Mouse (Mus musculus): ENCODE measurements around the gene Atp6v1g2. TPM values are rescaled to one million over a fixed set of nuclear protein-coding genes. Genes with fewer than 3 reads are reported as not detected.

Atp6v1g2 gene
- polyA plus RNA-seq, 1 experiment from 2014 or later = 64.8 TPM

DNA sequence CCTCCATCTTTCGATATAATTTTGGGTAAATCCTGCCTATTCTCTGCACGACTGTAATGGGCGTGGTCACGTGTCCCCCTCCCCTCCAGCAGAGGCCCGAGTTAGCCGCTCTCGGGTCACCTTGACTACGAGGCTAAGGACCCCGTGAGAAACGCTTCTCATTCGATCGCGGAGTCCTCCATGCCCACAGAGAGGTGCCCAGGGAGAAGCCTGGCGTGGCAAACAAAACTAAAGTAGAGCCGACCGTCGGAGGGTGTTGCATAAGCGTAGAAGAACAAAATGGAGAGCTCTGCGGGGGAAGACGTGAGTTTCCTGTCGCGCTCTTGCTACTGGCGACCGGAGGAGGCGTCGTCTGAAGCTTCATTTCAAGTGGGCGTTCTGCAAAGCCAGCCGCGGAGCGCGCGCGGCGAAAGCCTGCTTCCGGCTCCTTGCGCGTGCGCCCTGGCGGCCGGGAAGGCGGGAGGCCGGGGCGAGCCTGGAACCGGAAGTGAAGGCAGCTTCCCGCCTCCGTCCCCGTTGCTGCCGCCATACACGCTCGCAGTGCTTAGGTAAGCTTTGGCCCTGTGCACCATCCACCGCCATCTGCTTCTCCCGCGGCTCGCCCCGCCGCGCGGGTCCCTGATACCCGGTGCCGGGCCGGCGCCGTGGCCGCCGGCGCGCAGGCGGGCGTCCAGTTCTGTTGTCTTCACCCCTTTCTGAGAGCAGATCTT is 8.0 kb downstream of the Atp6v1g2 start, which contains the start of gene Ddx39b:
Gene Ddx39b (plus strand): TSS at position 442 of the 710 bp plus-strand sequence.
- H3K4me2 ChIP-seq (ENCODE audit: low read length) = peak within 1 kb of the TSS; percentile 81
- H3K36me3 ChIP-seq (ENCODE audit: control insufficient read depth, insufficient read depth) = peaks cover 23% of the 10 kb centered on the region
- under 1% methylated on average over 69 of the region's 69 CpGs for WGBS
- H3K9me3 ChIP-seq (ENCODE audit: control insufficient read depth, low read length) = no peaks in the 10 kb centered on the region
- peaks cover 51% of the 10 kb centered on the region for H3K4me1 ChIP-seq (replicated peaks; ENCODE audit: control insufficient read depth, insufficient read depth, low read length)
- H3K9ac ChIP-seq (replicated peaks; ENCODE audit: low read depth, low read length) = peak within 1 kb of the TSS; percentile 100
- peak within 1 kb of the TSS; percentile 98 for H3K27ac ChIP-seq (ENCODE audit: low read length)
- peak within 1 kb of the TSS; percentile 96 for H3K4me3 ChIP-seq (replicated peaks; ENCODE audit: low read length)
- H3K27me3 ChIP-seq (replicated peaks; ENCODE audit: control insufficient read depth, insufficient read depth, low read length) = no peaks in the 10 kb centered on the region
- peak; percentile 91 for ATAC-seq

DNA sequence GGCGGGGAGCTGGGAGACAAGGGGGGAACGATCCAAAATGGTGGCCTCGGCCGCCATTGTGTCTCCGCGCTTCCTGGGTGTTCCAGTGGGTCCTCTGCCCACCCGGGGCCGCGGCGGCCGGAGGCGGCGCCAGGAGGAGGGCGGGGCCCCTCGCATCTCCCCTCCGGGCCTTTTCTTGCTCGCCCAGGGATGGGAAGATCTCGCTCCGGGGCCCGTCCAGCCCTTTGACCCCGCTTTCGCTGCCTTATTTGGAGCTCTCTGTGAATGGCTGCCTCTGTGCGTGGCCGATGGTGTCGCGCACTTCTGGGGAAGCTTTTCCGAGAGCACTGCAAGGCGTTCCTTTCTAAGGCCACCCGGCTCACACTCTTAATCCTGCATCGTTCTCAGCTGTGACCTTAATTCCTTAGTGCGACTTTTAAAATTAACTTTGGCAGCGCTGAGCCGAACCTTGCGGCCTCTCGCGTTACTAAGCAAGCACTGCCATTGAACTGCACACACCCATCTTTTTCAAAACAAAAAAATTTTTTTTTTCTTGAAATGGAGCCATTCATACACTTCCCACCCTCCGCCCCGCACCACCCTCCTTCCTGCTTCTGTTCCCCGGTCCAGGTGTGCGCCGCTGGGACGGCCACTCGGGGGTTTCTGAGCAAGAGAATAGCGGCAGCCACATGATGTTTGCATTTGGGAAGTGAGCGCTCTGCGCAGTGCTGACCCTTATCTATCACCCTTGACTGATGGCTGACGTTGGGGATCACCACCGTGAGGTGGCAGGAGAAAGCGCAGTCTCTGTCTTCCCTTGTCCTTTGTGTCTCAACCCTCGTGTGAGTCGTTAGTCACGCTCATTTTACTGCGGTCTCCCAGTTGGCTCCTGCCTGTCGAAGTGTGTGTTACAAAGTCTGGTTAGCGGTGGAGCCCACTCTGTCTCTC is 8.8 kb downstream of the Atp6v1g2 start:
- WGBS = under 1% methylated on average over 51 of the region's 55 CpGs
- Histone ChIP-seq H3K27ac (ENCODE audit: low read length) (peak overlapping the region; percentile 98), H3K9me3 (ENCODE audit: control insufficient read depth, low read length) (no peaks in the 10 kb centered on the region), H3K4me1 (replicated peaks; ENCODE audit: control insufficient read depth, insufficient read depth, low read length) (peaks cover 46% of the 10 kb centered on the region), H3K4me2 (ENCODE audit: low read length) (peak overlapping the region; percentile 81), H3K36me3 (ENCODE audit: control insufficient read depth, insufficient read depth) (peaks cover 31% of the 10 kb centered on the region), H3K4me3 (replicated peaks; ENCODE audit: low read length) (peak overlapping the region; percentile 96), H3K9ac (replicated peaks; ENCODE audit: low read depth, low read length) (peak overlapping the region; percentile 100), H3K27me3 (replicated peaks; ENCODE audit: control insufficient read depth, insufficient read depth, low read length) (no peaks in the 10 kb centered on the region)
- ATAC-seq = peak; percentile 22

DNA sequence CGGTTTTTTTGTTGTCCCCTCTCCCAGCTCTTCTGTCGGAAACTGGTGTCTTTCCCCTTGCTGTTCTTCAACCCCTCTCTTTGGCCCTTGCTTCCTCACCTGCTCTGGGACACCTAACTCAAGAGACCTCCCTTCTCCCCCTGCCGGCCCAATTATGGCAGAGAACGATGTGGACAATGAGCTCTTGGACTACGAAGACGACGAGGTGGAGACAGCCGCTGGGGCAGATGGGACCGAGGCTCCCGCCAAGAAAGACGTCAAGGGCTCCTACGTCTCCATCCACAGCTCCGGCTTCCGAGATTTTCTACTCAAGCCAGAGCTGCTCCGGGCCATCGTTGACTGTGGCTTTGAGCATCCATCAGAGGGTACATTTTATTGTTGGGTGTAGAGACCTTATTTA is 9.6 kb downstream of the Atp6v1g2 start:
- Histone ChIP-seq H3K4me1 (replicated peaks; ENCODE audit: control insufficient read depth, insufficient read depth, low read length) (peaks cover 43% of the 10 kb centered on the region), H3K36me3 (ENCODE audit: control insufficient read depth, insufficient read depth) (peaks cover 39% of the 10 kb centered on the region), H3K27ac (ENCODE audit: low read length) (peak overlapping the region; percentile 98), H3K27me3 (replicated peaks; ENCODE audit: control insufficient read depth, insufficient read depth, low read length) (no peaks in the 10 kb centered on the region), H3K4me3 (replicated peaks; ENCODE audit: low read length) (peak overlapping the region; percentile 96), H3K4me2 (ENCODE audit: low read length) (peak overlapping the region; percentile 81), H3K9ac (replicated peaks; ENCODE audit: low read depth, low read length) (peak overlapping the region; percentile 100), H3K9me3 (ENCODE audit: control insufficient read depth, low read length) (no peaks in the 10 kb centered on the region)
- no peak for ATAC-seq
- 2% methylated on average over 16 of the region's 16 CpGs for WGBS

DNA sequence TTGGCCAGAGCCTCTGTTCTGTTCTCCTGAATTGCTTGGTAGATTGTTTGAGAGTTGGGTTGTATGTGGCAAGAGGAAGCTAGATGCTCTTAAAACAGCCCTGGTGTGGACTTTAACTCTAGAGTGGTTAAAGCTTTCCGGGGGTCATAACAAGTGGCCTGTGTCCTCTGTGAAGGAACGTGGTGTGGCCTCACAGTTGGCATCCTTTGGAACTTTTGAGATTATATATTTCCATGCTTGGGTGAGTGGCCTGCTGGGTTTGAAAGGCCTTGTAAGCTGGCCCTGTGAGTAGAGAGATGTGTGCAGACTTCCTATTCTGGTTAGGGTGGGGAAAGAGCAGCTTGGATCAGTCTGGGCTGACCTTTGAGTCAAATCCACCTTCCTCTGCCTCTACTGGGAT is 11.5 kb downstream of the Atp6v1g2 start:
- ATAC-seq = no peak

DNA sequence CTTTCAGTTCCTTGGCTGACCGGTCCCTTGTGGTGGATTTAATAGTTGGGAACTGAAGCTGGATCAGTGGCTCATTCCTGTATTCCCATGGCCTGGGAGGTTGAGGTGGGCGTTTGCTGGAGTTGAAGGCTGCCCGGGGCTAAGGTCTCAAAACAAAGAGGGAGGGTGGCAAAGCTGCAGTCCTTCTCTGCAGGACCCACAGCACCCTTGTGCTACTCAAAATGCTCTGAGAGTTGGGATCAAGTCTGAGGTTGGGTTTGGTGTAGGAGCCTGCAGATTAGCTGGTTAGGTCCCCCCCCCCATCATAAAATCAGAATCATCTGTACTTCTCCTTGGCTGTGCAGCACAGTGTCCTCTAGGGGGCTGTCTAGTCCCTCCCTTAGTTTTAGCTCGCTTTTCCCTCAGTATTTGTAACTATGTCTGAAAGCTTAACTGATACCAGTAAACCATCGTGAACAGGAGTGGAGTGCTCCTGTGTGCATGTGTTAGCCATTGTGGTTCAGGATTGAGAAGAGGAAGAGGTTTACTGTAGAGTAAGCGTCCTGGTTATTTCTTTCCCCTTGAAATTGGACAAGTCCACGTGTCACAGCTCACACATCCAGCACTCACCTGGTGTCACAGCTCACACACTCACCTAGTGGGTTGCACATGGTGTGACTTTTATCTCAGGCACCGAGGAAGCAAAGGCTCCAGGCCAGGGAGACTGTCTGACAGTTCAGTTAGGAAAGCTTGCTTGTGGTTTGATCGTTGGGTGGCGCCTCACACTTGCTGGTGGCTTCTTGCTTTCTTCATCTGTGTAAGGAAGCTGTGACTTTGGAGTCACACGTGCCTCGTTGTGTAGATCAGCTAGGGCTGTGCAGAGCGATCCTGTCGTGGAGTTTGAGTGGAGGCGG is 12.5 kb downstream of the Atp6v1g2 start:
- Histone ChIP-seq H3K27me3 (replicated peaks; ENCODE audit: control insufficient read depth, insufficient read depth, low read length) (no peaks in the 10 kb centered on the region), H3K9me3 (ENCODE audit: control insufficient read depth, low read length) (no peaks in the 10 kb centered on the region), H3K4me2 (ENCODE audit: low read length) (peak overlapping the region; percentile 22), H3K36me3 (ENCODE audit: control insufficient read depth, insufficient read depth) (peaks cover 66% of the 10 kb centered on the region), H3K4me3 (replicated peaks; ENCODE audit: low read length) (no peak overlapping the region; the same call in 1 of the 2 replicates), H3K4me1 (replicated peaks; ENCODE audit: control insufficient read depth, insufficient read depth, low read length) (peaks cover 34% of the 10 kb centered on the region), H3K27ac (ENCODE audit: low read length) (no peak overlapping the region), H3K9ac (replicated peaks; ENCODE audit: low read depth, low read length) (no peak overlapping the region)
- whole genome bisulfite sequencing = 79% methylated on average over 15 of the region's 15 CpGs
- no peak for ATAC-seq

More for the DNA sequence above, 11.5 kb downstream of the Atp6v1g2 start:
- Histone ChIP-seq H3K9me3 (ENCODE audit: control insufficient read depth, low read length) (no peaks in the 10 kb centered on the region), H3K9ac (replicated peaks; ENCODE audit: low read depth, low read length) (peak overlapping the region; percentile 100), H3K4me1 (replicated peaks; ENCODE audit: control insufficient read depth, insufficient read depth, low read length) (peaks cover 43% of the 10 kb centered on the region), H3K36me3 (ENCODE audit: control insufficient read depth, insufficient read depth) (peaks cover 57% of the 10 kb centered on the region), H3K27me3 (replicated peaks; ENCODE audit: control insufficient read depth, insufficient read depth, low read length) (no peaks in the 10 kb centered on the region), H3K4me3 (replicated peaks; ENCODE audit: low read length) (peak overlapping the region; percentile 96; the same call in 1 of the 2 replicates), H3K4me2 (ENCODE audit: low read length) (peak overlapping the region; percentile 81), H3K27ac (ENCODE audit: low read length) (no peak overlapping the region)
- WGBS = 62% methylated on average over 2 of the region's 2 CpGs

DNA sequence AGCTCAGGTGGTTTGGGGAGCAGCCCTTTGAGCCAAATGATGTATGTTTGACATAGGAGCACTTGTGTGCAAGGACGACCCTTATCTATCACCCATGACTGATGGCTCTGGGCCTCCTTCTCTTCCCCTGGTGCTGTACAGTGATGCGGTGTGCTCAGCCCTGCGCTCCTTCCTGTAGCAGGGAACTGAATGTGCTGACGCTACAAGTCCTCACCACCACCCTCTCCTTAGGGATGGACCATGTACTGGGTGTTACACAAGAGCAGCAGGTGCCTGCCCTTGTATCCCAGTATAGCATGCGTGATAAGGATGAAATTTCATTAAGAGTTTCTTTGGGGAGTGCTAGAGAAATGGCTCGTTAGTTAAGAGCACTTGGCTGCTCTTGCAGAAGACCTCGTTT is 13.7 kb downstream of the Atp6v1g2 start:
- H3K27ac ChIP-seq (ENCODE audit: low read length) = no peak overlapping the region
- H3K9me3 ChIP-seq (ENCODE audit: control insufficient read depth, low read length) = no peaks in the 10 kb centered on the region
- H3K9ac ChIP-seq (replicated peaks; ENCODE audit: low read depth, low read length) = no peak overlapping the region
- WGBS = 77% methylated on average over 7 of the region's 7 CpGs
- H3K4me1 ChIP-seq (replicated peaks; ENCODE audit: control insufficient read depth, insufficient read depth, low read length) = peaks cover 34% of the 10 kb centered on the region
- no peak for ATAC-seq
- H3K27me3 ChIP-seq (replicated peaks; ENCODE audit: control insufficient read depth, insufficient read depth, low read length) = no peaks in the 10 kb centered on the region
- no peak overlapping the region for H3K4me2 ChIP-seq (ENCODE audit: low read length)
- no peak overlapping the region for H3K4me3 ChIP-seq (replicated peaks; ENCODE audit: low read length)
- peaks cover 73% of the 10 kb centered on the region for H3K36me3 ChIP-seq (ENCODE audit: control insufficient read depth, insufficient read depth)

DNA sequence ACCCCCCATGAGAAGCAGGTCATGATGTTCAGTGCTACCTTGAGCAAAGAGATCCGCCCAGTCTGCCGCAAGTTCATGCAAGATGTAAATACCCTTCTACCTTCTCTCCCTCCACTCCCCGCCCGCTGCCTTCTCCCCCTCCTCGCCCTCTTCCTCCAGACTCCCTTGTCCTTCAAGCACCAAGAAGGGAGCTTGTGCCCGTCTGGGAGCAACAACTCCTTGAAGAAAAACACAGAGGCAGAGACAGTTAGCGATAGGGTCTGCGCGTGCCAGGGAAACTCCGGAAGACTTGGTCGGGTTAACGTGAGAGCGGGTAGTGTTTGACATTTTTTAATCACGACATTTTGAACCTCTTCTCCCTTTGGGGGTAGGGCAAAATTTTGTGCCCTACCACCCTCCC is 15.5 kb downstream of the Atp6v1g2 start:
- Histone ChIP-seq H3K27me3 (replicated peaks; ENCODE audit: control insufficient read depth, insufficient read depth, low read length) (no peaks in the 10 kb centered on the region), H3K4me3 (replicated peaks; ENCODE audit: low read length) (no peak overlapping the region), H3K27ac (ENCODE audit: low read length) (no peak overlapping the region), H3K9ac (replicated peaks; ENCODE audit: low read depth, low read length) (no peak overlapping the region), H3K4me2 (ENCODE audit: low read length) (no peak overlapping the region), H3K4me1 (replicated peaks; ENCODE audit: control insufficient read depth, insufficient read depth, low read length) (peaks cover 28% of the 10 kb centered on the region), H3K36me3 (ENCODE audit: control insufficient read depth, insufficient read depth) (peaks cover 84% of the 10 kb centered on the region), H3K9me3 (ENCODE audit: control insufficient read depth, low read length) (no peaks in the 10 kb centered on the region)
- WGBS = 88% methylated on average over 14 of the region's 14 CpGs
- ATAC-seq = no peak

DNA sequence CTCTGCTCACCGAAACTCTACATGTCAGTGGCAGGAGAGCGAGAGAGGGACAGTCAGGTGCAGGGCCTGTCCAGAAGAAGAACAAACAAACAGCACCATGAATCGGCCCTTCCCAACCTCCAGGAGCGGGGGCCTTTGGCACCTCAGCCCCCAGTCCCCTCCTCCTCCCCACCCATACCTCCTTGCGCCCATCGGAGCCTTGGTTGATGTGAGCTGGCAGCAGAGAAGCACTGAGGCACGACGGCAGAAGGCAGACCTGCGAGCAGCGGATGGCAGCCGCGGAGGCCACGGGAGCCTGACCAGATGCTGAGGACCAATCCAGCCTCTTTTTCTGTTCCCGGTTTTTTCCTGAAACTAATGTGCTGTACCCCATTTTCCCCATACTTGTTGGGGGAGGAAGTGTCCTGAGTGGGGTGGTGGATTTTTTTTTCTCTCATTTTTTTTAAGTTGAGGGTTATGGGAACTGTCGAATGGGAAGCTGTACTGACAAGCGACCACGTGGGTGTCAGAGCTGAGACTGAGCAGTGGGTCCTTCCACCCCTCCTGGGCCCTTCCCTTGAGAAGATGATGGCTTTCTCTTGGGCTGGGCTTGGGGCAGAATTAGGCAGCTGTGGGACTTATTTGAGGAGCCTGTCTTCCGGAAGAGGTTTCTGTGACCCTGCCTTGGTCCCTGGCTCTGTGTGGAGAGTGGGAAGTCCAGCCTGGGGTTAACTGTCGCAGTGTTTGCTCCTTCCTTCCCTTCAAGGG is 16.2 kb downstream of the Atp6v1g2 start:
- Histone ChIP-seq H3K4me2 (ENCODE audit: low read length) (no peak overlapping the region), H3K27ac (ENCODE audit: low read length) (no peak overlapping the region), H3K9me3 (ENCODE audit: control insufficient read depth, low read length) (no peaks in the 10 kb centered on the region), H3K27me3 (replicated peaks; ENCODE audit: control insufficient read depth, insufficient read depth, low read length) (no peaks in the 10 kb centered on the region), H3K9ac (replicated peaks; ENCODE audit: low read depth, low read length) (no peak overlapping the region), H3K4me1 (replicated peaks; ENCODE audit: control insufficient read depth, insufficient read depth, low read length) (peaks cover 21% of the 10 kb centered on the region), H3K36me3 (ENCODE audit: control insufficient read depth, insufficient read depth) (peaks cover 80% of the 10 kb centered on the region), H3K4me3 (replicated peaks; ENCODE audit: low read length) (no peak overlapping the region)
- no peak for ATAC-seq
- 85% methylated on average over 19 of the region's 19 CpGs for WGBS
